Mouse (Mus musculus) hindbrain, embryonic 15.5 days (tissue): ENCODE measurements at regions not wholly inside any gene's neighbourhood (a gene's known extent, or its start where the extent isn't known, plus 50 kb on each side); places are given as distances from the start of the nearest gene placed in this dataset.

Source experiments
- ATAC-seq: fragments of 200-750 bp; cut with Nextera tagmentation; 2 replicates; pipeline ENCODE4 v1.8.0; 2017; ENCODE audit warnings: low read depth, moderate number of reproducible peaks, moderate TSS enrichment; ENCODE audit not compliant: low FRiP score
- H3K27ac ChIP-seq: fragments of 300-500 bp; sonication (generic); replicated peaks from 2 replicates; pipeline ENCODE4 v1.5.1; 2015; ENCODE audit warnings: mild to moderate bottlenecking, inconsistent platforms
- H3K27me3 ChIP-seq: fragments of 300-500 bp; sonication (generic); 2 replicates; pipeline ENCODE4 v1.6.1; 2015; ENCODE audit warnings: control low read depth, inconsistent platforms
- H3K36me3 ChIP-seq: fragments of 300-500 bp; sonication (generic); 2 replicates; pipeline ENCODE4 v1.6.1; 2015; ENCODE audit warnings: control low read depth, inconsistent platforms
- H3K4me1 ChIP-seq: fragments of 300-500 bp; sonication (generic); replicated peaks from 2 replicates; pipeline ENCODE4 v1.6.1; 2015; ENCODE audit warnings: control low read depth, inconsistent platforms
- H3K4me2 ChIP-seq: fragments of 300-500 bp; sonication (generic); 2 replicates; pipeline ENCODE4 v1.6.1; 2015; ENCODE audit warnings: moderate library complexity, mild to moderate bottlenecking, inconsistent platforms
- H3K4me3 ChIP-seq: fragments of 300-500 bp; sonication (generic); 2 replicates; pipeline ENCODE4 v1.5.1; 2015; ENCODE audit warnings: mild to moderate bottlenecking, inconsistent platforms
- H3K9ac ChIP-seq: fragments of 300-500 bp; sonication (generic); 2 replicates; pipeline ENCODE4 v1.6.1; 2015; ENCODE audit warnings: inconsistent platforms
- H3K9me3 ChIP-seq: fragments of 300-500 bp; sonication (generic); 2 replicates; pipeline ENCODE4 v1.6.1; 2016; ENCODE audit warnings: control low read depth, inconsistent platforms
- WGBS: fragments of 180-500 bp; shearing (Covaris S2); methylation state at CpG from one replicate; pipeline ENCODE4 v1.1.7; 2015; 5-methylcytosine and 5-hydroxymethylcytosine counted together

GRCm38 (mm10) chr7:67426076-67426475, 53.4 kb upstream of the Mef2a start:
- Histone ChIP-seq H3K9me3 (no peaks in the 10 kb centered on the region), H3K4me3 (no peak overlapping the region), H3K4me1 (peaks cover 14% of the 10 kb centered on the region), H3K36me3 (no peaks in the 10 kb centered on the region), H3K9ac (no peak overlapping the region), H3K27ac (no peak overlapping the region), H3K27me3 (no peaks in the 10 kb centered on the region), H3K4me2 (no peak overlapping the region)
- no peak for ATAC-seq

DNA sequence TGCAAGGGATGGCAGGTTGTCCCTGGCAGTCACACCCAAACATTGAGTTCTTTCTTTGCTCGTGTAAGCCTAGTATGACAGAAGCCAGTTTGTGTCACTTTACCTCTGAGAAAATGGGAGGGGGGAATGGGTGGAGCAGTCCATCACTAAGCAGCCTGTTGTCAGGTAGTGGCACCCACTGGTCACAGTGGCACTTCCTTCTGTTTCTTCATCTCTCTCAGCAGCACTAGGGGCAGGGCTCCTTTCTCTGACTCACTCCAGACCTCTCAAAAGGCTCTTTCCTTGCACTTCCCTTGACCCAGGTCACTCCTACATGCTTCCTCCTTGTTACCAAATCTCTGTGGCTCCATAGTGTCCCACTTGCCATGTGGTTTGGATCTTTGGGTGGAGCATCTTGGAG, 52.9 kb upstream of the Mef2a start:
- WGBS = 73% methylated on average over 1 of the region's 1 CpGs
- H3K4me3 ChIP-seq = no peak overlapping the region
- H3K27me3 ChIP-seq = no peaks in the 10 kb centered on the region
- no peaks in the 10 kb centered on the region for H3K9me3 ChIP-seq
- H3K4me2 ChIP-seq = no peak overlapping the region
- ATAC-seq = no peak
- H3K4me1 ChIP-seq = peaks cover 16% of the 10 kb centered on the region
- H3K27ac ChIP-seq = no peak overlapping the region
- H3K36me3 ChIP-seq = no peaks in the 10 kb centered on the region
- no peak overlapping the region for H3K9ac ChIP-seq

- WGBS = 82% methylated on average over 8 of the region's 8 CpGs
- ATAC-seq = no peak
- peaks cover 16% of the 10 kb centered on the region for H3K4me1 ChIP-seq
These were observed 52.3 kb upstream of the Mef2a start for GRCm38 (mm10) chr7:67424810-67425485.

More at GRCm38 (mm10) chr7:67424810-67425485, 52.3 kb upstream of the Mef2a start:
- Histone ChIP-seq H3K27ac (no peak overlapping the region), H3K9ac (no peak overlapping the region), H3K9me3 (no peaks in the 10 kb centered on the region), H3K27me3 (no peaks in the 10 kb centered on the region), H3K4me2 (no peak overlapping the region), H3K36me3 (no peaks in the 10 kb centered on the region), H3K4me3 (no peak overlapping the region)
